Mouse (Mus musculus) midbrain, embryonic 15.5 days (tissue): ENCODE results near the gene Bloc1s1. TPM values are rescaled to one million over a fixed set of nuclear protein-coding genes. Genes with fewer than 3 reads are reported as not detected.

ENCODE experiments used
- ATAC-seq: fragments of 200-750 bp; cut with Nextera tagmentation; replicated peaks from 2 replicates; pipeline ENCODE4 v1.8.0; 2017; ENCODE audit warnings: moderate TSS enrichment
- H3K27ac ChIP-seq: fragments of 300-500 bp; sonication (generic); 2 replicates; pipeline ENCODE4 v1.5.1; 2015; ENCODE audit warnings: mild to moderate bottlenecking, inconsistent platforms
- H3K27me3 ChIP-seq: fragments of 300-500 bp; sonication (generic); replicated peaks from 2 replicates; pipeline ENCODE4 v1.6.1; 2015; ENCODE audit warnings: inconsistent platforms
- H3K36me3 ChIP-seq: fragments of 300-500 bp; sonication (generic); replicated peaks from 2 replicates; pipeline ENCODE4 v1.6.1; 2015; ENCODE audit warnings: inconsistent platforms
- H3K4me1 ChIP-seq: fragments of 300-500 bp; sonication (generic); 2 replicates; pipeline ENCODE4 v1.6.1; 2015; ENCODE audit warnings: inconsistent platforms
- H3K4me2 ChIP-seq: fragments of 300-500 bp; sonication (generic); 2 replicates; pipeline ENCODE4 v1.6.1; 2015; ENCODE audit warnings: inconsistent platforms, mild to moderate bottlenecking, moderate library complexity
- H3K4me3 ChIP-seq: fragments of 300-500 bp; sonication (generic); 2 replicates; pipeline ENCODE4 v1.5.1; 2015; ENCODE audit warnings: mild to moderate bottlenecking, inconsistent platforms
- H3K9ac ChIP-seq: fragments of 300-500 bp; sonication (generic); 2 replicates; pipeline ENCODE4 v1.6.1; 2015; ENCODE audit warnings: mild to moderate bottlenecking, inconsistent platforms
- H3K9me3 ChIP-seq: fragments of 300-500 bp; sonication (generic); 2 replicates; pipeline ENCODE4 v1.6.1; 2016; ENCODE audit warnings: inconsistent platforms
- WGBS: fragments of 180-500 bp; shearing (Covaris S2); methylation state at CpG from one replicate; pipeline ENCODE4 v1.1.7; 2015; ENCODE audit warnings: mixed read lengths; 5-methylcytosine and 5-hydroxymethylcytosine counted together
- polyA plus RNA-seq: library from polyadenylated mRNA; unstranded; fragments of >200 nt; fragmentation: Nextera tagmentation; extraction: Ambion mirVana; gene quantifications from 2 replicates; pipeline ENCODE4 v1.2.1, GENCODE M21; 2015

Gene Bloc1s1
- polyA plus RNA-seq, 1 experiment from 2014 or later = 259 TPM

- WGBS = 84% methylated on average over 10 of the region's 10 CpGs
- H3K27me3 ChIP-seq = peaks cover 9% of the 10 kb centered on the region
- H3K9me3 ChIP-seq = no peaks in the 10 kb centered on the region
- H3K4me3 ChIP-seq = no peak overlapping the region
- ATAC-seq = no peak
- H3K4me1 ChIP-seq = no peaks in the 10 kb centered on the region
- H3K4me2 ChIP-seq = no peak overlapping the region
- H3K27ac ChIP-seq = no peak overlapping the region
- H3K9ac ChIP-seq = no peak overlapping the region
- no peaks in the 10 kb centered on the region for H3K36me3 ChIP-seq
These were observed 16.7 kb upstream of the Bloc1s1 start for GRCm38 (mm10) chr10:128940475-128941061.

- no peaks in the 10 kb centered on the region for H3K9me3 ChIP-seq
- no peaks in the 10 kb centered on the region for H3K36me3 ChIP-seq
- peaks cover 22% of the 10 kb centered on the region for H3K27me3 ChIP-seq
- H3K27ac ChIP-seq = no peak overlapping the region
- H3K4me3 ChIP-seq = no peak overlapping the region
- WGBS = 71% methylated on average over 5 of the region's 5 CpGs
- H3K4me1 ChIP-seq = peaks cover 1% of the 10 kb centered on the region
- no peak overlapping the region for H3K9ac ChIP-seq
- no peak overlapping the region for H3K4me2 ChIP-seq
- ATAC-seq = no peak
These were observed 15.1 kb upstream of the Bloc1s1 start for GRCm38 (mm10) chr10:128938974-128939373.

GRCm38 (mm10) chr10:128938457-128938856, 14.6 kb upstream of the Bloc1s1 start:
- Histone ChIP-seq H3K27me3 (peaks cover 26% of the 10 kb centered on the region), H3K9me3 (no peaks in the 10 kb centered on the region), H3K9ac (no peak overlapping the region), H3K27ac (no peak overlapping the region), H3K4me1 (peaks cover 6% of the 10 kb centered on the region), H3K4me3 (no peak overlapping the region), H3K4me2 (no peak overlapping the region), H3K36me3 (no peaks in the 10 kb centered on the region)
- WGBS = 81% methylated on average over 9 of the region's 9 CpGs
- ATAC-seq = no peak

GRCm38 (mm10) chr10:128937756-128938390, 14.0 kb upstream of the Bloc1s1 start:
- WGBS = 77% methylated on average over 12 of the region's 12 CpGs
- Histone ChIP-seq H3K4me3 (no peak overlapping the region), H3K27me3 (peaks cover 31% of the 10 kb centered on the region), H3K9ac (no peak overlapping the region), H3K27ac (no peak overlapping the region), H3K36me3 (no peaks in the 10 kb centered on the region), H3K4me2 (no peak overlapping the region), H3K4me1 (peaks cover 10% of the 10 kb centered on the region), H3K9me3 (no peaks in the 10 kb centered on the region)
- no peak for ATAC-seq

DNA sequence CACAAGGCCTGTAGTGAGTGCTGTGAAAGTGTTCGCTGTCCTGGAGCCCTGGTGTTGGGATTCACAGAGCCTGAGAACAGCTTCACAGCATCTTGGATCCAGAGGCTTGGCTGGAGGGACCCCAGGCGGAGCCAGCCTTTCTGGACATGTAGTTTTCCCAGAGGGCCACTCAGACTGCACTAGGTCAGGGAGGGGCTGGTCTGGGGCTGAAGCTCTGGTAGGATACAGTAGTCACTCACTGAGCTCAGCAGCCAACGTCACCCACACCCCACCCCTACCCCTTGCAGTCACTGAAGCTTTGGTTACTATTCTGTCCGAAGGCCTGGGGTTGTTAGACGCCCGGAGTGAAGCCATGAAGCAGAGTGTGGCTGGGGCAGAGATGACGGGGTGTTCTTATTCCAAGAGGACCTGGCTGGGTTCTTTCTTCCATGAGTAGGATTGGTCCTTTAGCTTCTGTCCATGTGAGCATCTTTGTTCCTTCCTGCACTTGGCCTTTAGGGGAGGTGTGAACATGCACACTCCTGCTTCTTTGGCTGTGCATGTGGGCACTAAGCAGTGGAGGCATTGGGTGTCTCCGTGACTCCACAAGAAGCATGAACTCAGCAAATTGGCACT, 12.1 kb upstream of the Bloc1s1 start:
- Histone ChIP-seq H3K9me3 (no peaks in the 10 kb centered on the region), H3K36me3 (no peaks in the 10 kb centered on the region), H3K4me3 (no peak overlapping the region), H3K27me3 (peaks cover 50% of the 10 kb centered on the region), H3K4me2 (no peak overlapping the region), H3K9ac (no peak overlapping the region), H3K4me1 (peaks cover 10% of the 10 kb centered on the region), H3K27ac (no peak overlapping the region)
- 72% methylated on average over 8 of the region's 8 CpGs for WGBS
- ATAC-seq = no peak

- H3K27me3 ChIP-seq = peaks cover 51% of the 10 kb centered on the region
- 60% methylated on average over 7 of the region's 7 CpGs for WGBS
- no peak overlapping the region; the same call in 1 of the 2 replicates for H3K4me3 ChIP-seq
- no peak overlapping the region for H3K27ac ChIP-seq
- no peak for ATAC-seq
- peak overlapping the region; percentile 88; the same call in 1 of the 2 replicates for H3K4me2 ChIP-seq
- H3K9ac ChIP-seq = no peak overlapping the region
- no peaks in the 10 kb centered on the region for H3K9me3 ChIP-seq
- H3K4me1 ChIP-seq = peaks cover 10% of the 10 kb centered on the region
- no peaks in the 10 kb centered on the region for H3K36me3 ChIP-seq
These were observed 11.4 kb upstream of the Bloc1s1 start for GRCm38 (mm10) chr10:128934997-128935787.

GRCm38 (mm10) chr10:128933976-128934721, 10.3 kb upstream of the Bloc1s1 start:
- H3K27ac ChIP-seq = no peak overlapping the region
- H3K4me3 ChIP-seq = peak overlapping the region; percentile 45
- no peaks in the 10 kb centered on the region for H3K9me3 ChIP-seq
- H3K36me3 ChIP-seq = no peaks in the 10 kb centered on the region
- peaks cover 57% of the 10 kb centered on the region for H3K27me3 ChIP-seq
- H3K9ac ChIP-seq = peak overlapping the region; percentile 40; the same call in 1 of the 2 replicates
- peak overlapping the region; percentile 88 for H3K4me2 ChIP-seq
- peak; percentile 51 for ATAC-seq
- H3K4me1 ChIP-seq = peaks cover 10% of the 10 kb centered on the region
- WGBS = 3% methylated on average over 21 of the region's 21 CpGs

DNA sequence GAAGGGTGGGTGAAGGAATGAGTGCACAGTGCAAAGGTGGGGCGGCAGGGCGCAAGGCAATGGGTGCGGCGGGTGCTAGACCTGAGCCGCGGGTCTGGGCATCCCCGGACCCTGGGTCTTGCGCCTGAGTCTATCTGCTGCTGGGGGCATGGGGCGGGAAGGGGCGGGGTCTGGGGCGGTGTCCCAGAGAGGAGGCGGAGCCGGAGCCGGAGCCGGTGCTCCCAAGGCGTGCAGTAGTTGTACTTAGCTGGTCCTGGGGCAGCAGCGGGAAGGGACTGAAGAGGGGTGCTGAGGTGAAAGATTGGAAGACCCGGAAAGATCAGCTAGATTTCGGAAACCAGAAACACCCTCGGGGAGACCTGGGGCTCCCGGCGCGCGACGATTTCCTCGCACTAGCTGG, 9.7 kb upstream of the Bloc1s1 start, which contains the start of gene Itga7:
TSS of gene Itga7 (plus strand) at position 245 of the 400 bp plus-strand sequence.
- peak; percentile 76 for ATAC-seq
- Histone ChIP-seq H3K4me2 (peak within 1 kb of the TSS; percentile 88), H3K4me3 (peak within 1 kb of the TSS; percentile 45), H3K9me3 (no peaks in the 10 kb centered on the region), H3K4me1 (peaks cover 10% of the 10 kb centered on the region), H3K9ac (peak within 1 kb of the TSS; percentile 40; the same call in 1 of the 2 replicates), H3K36me3 (no peaks in the 10 kb centered on the region), H3K27me3 (peaks cover 60% of the 10 kb centered on the region), H3K27ac (no peak within 1 kb of the TSS)
- 1% methylated on average over 26 of the region's 26 CpGs for WGBS

GRCm38 (mm10) chr10:128931441-128931840, 7.6 kb upstream of the Bloc1s1 start:
- Histone ChIP-seq H3K9me3 (no peaks in the 10 kb centered on the region), H3K36me3 (no peaks in the 10 kb centered on the region), H3K4me1 (peaks cover 14% of the 10 kb centered on the region), H3K27me3 (peaks cover 65% of the 10 kb centered on the region), H3K27ac (no peak overlapping the region), H3K4me3 (no peak overlapping the region), H3K9ac (no peak overlapping the region), H3K4me2 (no peak overlapping the region)
- ATAC-seq = no peak
- 66% methylated on average over 2 of the region's 2 CpGs for WGBS

DNA sequence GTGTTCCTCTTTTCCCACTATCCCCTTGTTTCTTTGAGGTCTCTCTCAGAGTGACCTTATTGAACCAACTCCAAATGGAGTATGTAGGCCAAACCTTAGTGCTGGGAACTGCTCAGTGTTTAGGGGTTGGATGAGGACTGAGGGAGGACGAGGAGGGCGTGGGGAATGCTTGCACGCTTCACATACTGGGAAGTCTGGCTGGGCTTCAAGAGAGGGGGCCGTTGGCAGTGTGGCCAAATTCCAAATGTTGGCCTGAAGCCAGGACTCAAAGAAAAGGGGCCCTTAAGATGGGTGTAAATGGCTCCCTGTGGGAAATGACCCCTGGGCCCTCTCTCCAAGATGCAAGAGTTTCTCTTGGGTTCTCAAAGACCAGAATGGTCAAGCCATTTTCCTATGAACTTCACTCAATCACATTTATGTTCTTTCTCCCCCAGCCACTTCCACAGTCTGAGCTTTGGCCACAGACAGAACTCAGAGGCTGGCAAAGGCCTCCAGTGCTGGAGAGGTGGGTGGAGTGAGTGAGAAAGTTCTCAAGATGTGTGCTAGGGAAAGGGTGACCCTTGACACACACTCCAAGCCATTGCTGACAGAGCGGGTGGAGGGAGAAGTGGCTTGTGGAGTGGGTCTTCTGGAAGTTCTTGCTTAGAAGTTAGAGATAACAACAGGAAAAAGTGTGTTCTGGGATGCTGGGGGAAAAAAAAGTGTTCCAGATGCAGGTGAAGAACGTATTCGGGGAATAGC, 6.0 kb upstream of the Bloc1s1 start:
- H3K4me2 ChIP-seq = no peak overlapping the region
- peaks cover 14% of the 10 kb centered on the region for H3K4me1 ChIP-seq
- peaks cover 49% of the 10 kb centered on the region for H3K27me3 ChIP-seq
- 65% methylated on average over 7 of the region's 7 CpGs for WGBS
- H3K4me3 ChIP-seq = no peak overlapping the region
- no peaks in the 10 kb centered on the region for H3K9me3 ChIP-seq
- no peaks in the 10 kb centered on the region for H3K36me3 ChIP-seq
- ATAC-seq = no peak
- no peak overlapping the region for H3K27ac ChIP-seq
- no peak overlapping the region for H3K9ac ChIP-seq

DNA sequence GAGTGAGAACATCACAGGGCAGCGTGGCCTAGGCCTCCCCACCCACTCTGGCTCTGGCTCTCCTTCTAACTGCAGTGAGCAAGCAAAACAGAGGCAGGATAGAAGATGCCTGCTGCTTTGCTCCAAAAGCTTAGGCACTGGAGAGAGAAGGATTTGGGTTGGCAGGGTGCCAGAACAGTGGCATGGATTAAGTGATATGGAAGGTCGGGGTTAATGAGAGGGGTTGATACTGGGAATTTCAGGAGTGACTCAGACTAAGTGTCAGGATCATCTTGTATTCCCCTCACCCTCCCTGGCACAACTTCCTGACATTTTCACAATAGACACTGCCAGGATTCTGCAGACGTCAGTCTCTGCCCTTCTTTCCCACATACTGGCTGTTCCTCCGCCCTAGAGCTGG, 4.5 kb upstream of the Bloc1s1 start:
- Histone ChIP-seq H3K4me1 (peaks cover 16% of the 10 kb centered on the region), H3K27me3 (peaks cover 38% of the 10 kb centered on the region), H3K4me3 (no peak overlapping the region), H3K27ac (no peak overlapping the region), H3K9ac (no peak overlapping the region), H3K36me3 (no peaks in the 10 kb centered on the region), H3K9me3 (no peaks in the 10 kb centered on the region), H3K4me2 (no peak overlapping the region)
- ATAC-seq = no peak
- 23% methylated on average over 4 of the region's 4 CpGs for WGBS
